In genomic region chr17:56962642-56963405, GRCm38 (mm10) we compare ENCODE assay signal across 20 mouse cellular contexts. TPM values are rescaled to one million over a fixed set of nuclear protein-coding genes. Genes with fewer than 3 reads are reported as not detected.
"Had no signal": no experiment of that assay in that cellular context is flagged by ENCODE, and none has a peak within 500 bp of the region (broad histone marks: within the 10 kb centered on the region; RNA-seq: fewer than 3 reads in every experiment).

No protein-coding gene starts in this region.

- H3K4me3 ChIP-seq: layer of hippocampus, adult 2 months; limb, embryonic 13.5 days; liver, embryonic 15.5 days; midbrain, embryonic 12.5 days; neural tube, embryonic 13.5 days had no signal

- H3K4me1 ChIP-seq: limb, embryonic 13.5 days; midbrain, embryonic 12.5 days; neural tube, embryonic 13.5 days had no signal

- H3K27me3 ChIP-seq: limb, embryonic 13.5 days; midbrain, embryonic 12.5 days; neural tube, embryonic 13.5 days had no signal

- ATAC-seq: lung, postnatal 0 days; midbrain, embryonic 16.5 days had no signal

- H3K9ac ChIP-seq: limb, embryonic 13.5 days; liver, embryonic 15.5 days; midbrain, embryonic 12.5 days; neural tube, embryonic 13.5 days had no signal

- H3K27ac ChIP-seq: layer of hippocampus, adult 2 months; limb, embryonic 13.5 days; liver, embryonic 15.5 days; midbrain, embryonic 12.5 days; neural tube, embryonic 13.5 days had no signal

- H3K4me2 ChIP-seq: limb, embryonic 13.5 days; liver, embryonic 15.5 days; midbrain, embryonic 12.5 days; neural tube, embryonic 13.5 days had no signal

- DNase-seq: kidney, postnatal 10 days; lung, adult 2 months; lung, postnatal 36 days; retina, postnatal 1 day; right cerebral cortex, postnatal 4 days; thymus, postnatal 4 days had no signal

- H3K9me3 ChIP-seq: limb, embryonic 13.5 days; liver, embryonic 15.5 days; midbrain, embryonic 12.5 days; neural tube, embryonic 13.5 days had no signal

- H3K36me3 ChIP-seq: limb, embryonic 13.5 days; liver, embryonic 15.5 days; midbrain, embryonic 12.5 days; neural tube, embryonic 13.5 days had no signal

RNA-seq across cellular contexts. Expression of gene Acer1, which starts 19.1 kb away (rescaled TPM):
- total RNA-seq: layer of hippocampus, adult 2 months; layer of hippocampus, postnatal 10 days; left cerebral cortex, postnatal 36 days; liver, adult 2 months; megakaryocyte progenitor cell, adult 5-6 weeks had no signal
- polyA plus RNA-seq: kidney, embryonic 14.5 days; limb, embryonic 13.5 days; liver, adult 2 months; liver, embryonic 15.5 days; lung, postnatal 0 days; midbrain, embryonic 12.5 days; midbrain, embryonic 16.5 days; neural tube, embryonic 13.5 days; spleen, adult 2 months had no signal

RNA-seq across cellular contexts. Expression of gene Pspn, which starts 37.0 kb away (rescaled TPM):
- total RNA-seq: layer of hippocampus, adult 2 months; layer of hippocampus, postnatal 10 days; left cerebral cortex, postnatal 36 days; liver, adult 2 months; megakaryocyte progenitor cell, adult 5-6 weeks had no signal
- polyA plus RNA-seq: limb, embryonic 13.5 days; liver, adult 2 months; liver, embryonic 15.5 days; lung, adult 2 months; spleen, adult 2 months; stomach, embryonic 16.5 days had no signal
